Mouse (Mus musculus) thymus, adult 2 months (tissue): ENCODE results near the gene Col24a1.

Experiments
- CTCF ChIP-seq: fragments of 200-500 bp; IDR thresholded peaks from 2 replicates; pipeline ENCODE4 v1.5.1; 2012; ENCODE audit warnings: mild to moderate bottlenecking, control low read depth, low read length, moderate library complexity, borderline replicate concordance; ENCODE audit not compliant: control insufficient read depth, poor library complexity, insufficient read depth; ENCODE audit errors: extremely low read depth
- POLR2A ChIP-seq: fragments of 200-500 bp; IDR thresholded peaks from 2 replicates; pipeline ENCODE4 v1.6.1; 2012; ENCODE audit warnings: mild to moderate bottlenecking, low read length, control low read depth, moderate library complexity; ENCODE audit not compliant: control insufficient read depth, poor library complexity, insufficient read depth; ENCODE audit errors: extremely low read depth

DNA sequence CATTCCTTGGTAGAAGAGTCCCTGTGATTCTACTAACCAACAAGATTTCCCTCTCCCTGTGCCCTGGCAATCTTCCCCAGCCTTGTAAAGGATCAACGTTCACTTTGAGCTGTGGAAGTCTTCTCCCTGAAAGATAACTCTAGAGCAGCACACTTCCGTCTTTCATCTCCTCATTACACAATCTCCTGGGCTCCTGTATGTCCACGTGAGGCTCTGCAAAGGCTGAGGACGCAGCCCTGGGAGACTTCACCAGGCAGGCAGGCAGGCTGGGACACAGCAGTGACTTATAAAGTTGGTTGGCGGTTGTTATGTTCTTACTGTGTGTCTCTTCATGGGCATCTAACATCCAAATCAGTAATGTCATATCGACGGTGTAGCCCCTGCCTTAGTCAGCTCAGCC is 170.1 kb downstream of the Col24a1 start:
- TF ChIP-seq CTCF, result no peak
- TF ChIP-seq POLR2A, result no peak
